16 mouse cellular contexts compared by ENCODE assay signal in the genomic region with DNA sequence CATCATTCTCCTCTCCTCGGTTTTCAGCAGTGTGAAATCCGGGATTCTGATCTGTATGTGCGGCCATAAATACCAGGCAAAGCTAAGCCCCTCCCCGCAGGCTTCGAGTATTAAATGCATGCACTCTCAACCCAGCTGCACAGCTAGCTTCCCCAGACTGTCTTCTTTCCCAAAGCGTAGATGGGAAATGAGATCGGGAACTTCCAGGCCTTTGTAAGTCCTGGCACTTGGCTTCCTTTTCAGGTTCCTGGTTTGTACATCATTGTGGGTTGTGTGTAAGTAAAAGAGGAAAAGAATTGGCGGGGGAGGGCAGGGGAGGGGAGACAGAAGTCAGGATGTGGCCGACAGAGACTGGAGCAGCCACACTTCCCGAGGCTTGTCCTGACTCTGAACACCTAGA.
DNase-seq lines count a peak whose midpoint lies in the region; ATAC-seq and TF ChIP-seq lines count a peak whose summit lies in the region.
"Had no signal": no experiment of that assay in that cellular context is flagged by ENCODE, and none has a peak within 500 bp of the region (broad histone marks: within the 10 kb centered on the region; RNA-seq: fewer than 3 reads in every experiment).

No protein-coding gene starts in this region.

- H3K27ac ChIP-seq in heart, postnatal 0 days (ENCODE audit: low read depth) = peak overlapping the region; percentile 28; the same call in 1 of the 2 replicates
- no peak overlapping the region for H3K27ac ChIP-seq in heart, embryonic 12.5 days (ENCODE audit: poor library complexity, severe bottlenecking)
- H3K27ac ChIP-seq in stomach, embryonic 15.5 days = peak overlapping the region; percentile 40; the same call in 1 of the 2 replicates
- H3K27ac ChIP-seq in stomach, postnatal 0 days (replicated peaks) = no peak overlapping the region
- H3K27ac ChIP-seq: forebrain, embryonic 10.5 days; liver, embryonic 14.5 days; midbrain, embryonic 13.5 days had no signal

- no peaks in the 10 kb centered on the region for H3K27me3 ChIP-seq in heart, postnatal 0 days (ENCODE audit: control insufficient read depth, insufficient read depth, low read length)
- no peaks in the 10 kb centered on the region for H3K27me3 ChIP-seq in heart, embryonic 12.5 days (replicated peaks)
- no peaks in the 10 kb centered on the region for H3K27me3 ChIP-seq in stomach, embryonic 15.5 days (replicated peaks)
- H3K27me3 ChIP-seq in stomach, postnatal 0 days (ENCODE audit: control insufficient read depth, insufficient read depth, low read length) = no peaks in the 10 kb centered on the region
- H3K27me3 ChIP-seq: midbrain, embryonic 13.5 days had no signal

- peak; percentile 13 for DNase-seq in adrenal gland, adult 2 months
- DNase-seq in adrenal gland, postnatal 4 days (ENCODE audit: low spot score in 2 of 2) = no peak
- DNase-seq in heart, postnatal 0 days (ENCODE audit: low spot score) = no peak
- DNase-seq in stomach, postnatal 0 days (ENCODE audit: low spot score) = no peak
- no peak for DNase-seq in cerebellum, postnatal 25 days
- DNase-seq: adrenal gland, postnatal 25 days; cerebellum, adult 11 months; gastrocnemius, postnatal 36 days; retina, postnatal 1 day; spleen, adult 18-20 months had no signal

- TF ChIP-seq EP300 in heart, postnatal 0 days (IDR thresholded peaks at IDR 0.05; ENCODE audit: low read depth) = peak; percentile 59; the same call in 1 of the 2 replicates
- TF ChIP-seq EP300 in stomach, postnatal 0 days (optimal IDR thresholded peaks at IDR 0.05) = no peak

- no peak for TF ChIP-seq CTCF in heart, postnatal 0 days (IDR thresholded peaks at IDR 0.05; ENCODE audit: low read depth)
- TF ChIP-seq CTCF in stomach, postnatal 0 days (IDR thresholded peaks at IDR 0.05; ENCODE audit: low read depth) = no peak

- ATAC-seq in heart, postnatal 0 days (ENCODE audit: insufficient read depth, low read depth) = peak; percentile 25; the same call in 1 of the 2 replicates
- ATAC-seq in heart, embryonic 12.5 days (ENCODE audit: insufficient number of reproducible peaks, low FRiP score) = no peak
- no peak for ATAC-seq in stomach, embryonic 15.5 days (ENCODE audit: insufficient read depth, low FRiP score, low read depth)
- ATAC-seq in stomach, postnatal 0 days (ENCODE audit: low FRiP score, low TSS enrichment) = no peak
- no peak for ATAC-seq in inflammation-experienced regulatory T-cells, adult 6 months
- ATAC-seq: midbrain, embryonic 13.5 days had no signal

- no peak overlapping the region for H3K9ac ChIP-seq in heart, postnatal 0 days (replicated peaks; ENCODE audit: low read depth, low read length)
- no peak overlapping the region for H3K9ac ChIP-seq in heart, embryonic 12.5 days
- no peak overlapping the region for H3K9ac ChIP-seq in stomach, embryonic 15.5 days
- H3K9ac ChIP-seq in stomach, postnatal 0 days (ENCODE audit: low read length) = no peak overlapping the region
- H3K9ac ChIP-seq: liver, embryonic 14.5 days; midbrain, embryonic 13.5 days had no signal

- H3K4me2 ChIP-seq in heart, postnatal 0 days (ENCODE audit: low read depth, low read length) = no peak overlapping the region
- no peak overlapping the region for H3K4me2 ChIP-seq in heart, embryonic 12.5 days
- H3K4me2 ChIP-seq in stomach, embryonic 15.5 days = no peak overlapping the region
- no peak overlapping the region for H3K4me2 ChIP-seq in stomach, postnatal 0 days (replicated peaks; ENCODE audit: low read depth)
- H3K4me2 ChIP-seq: midbrain, embryonic 13.5 days had no signal

- H3K36me3 ChIP-seq in heart, postnatal 0 days (replicated peaks; ENCODE audit: control insufficient read depth, insufficient read depth, low read length) = no peaks in the 10 kb centered on the region
- H3K36me3 ChIP-seq in heart, embryonic 12.5 days = no peaks in the 10 kb centered on the region
- H3K36me3 ChIP-seq in stomach, embryonic 15.5 days = no peaks in the 10 kb centered on the region
- no peaks in the 10 kb centered on the region for H3K36me3 ChIP-seq in stomach, postnatal 0 days (ENCODE audit: control insufficient read depth, insufficient read depth, low read length)
- H3K36me3 ChIP-seq: forebrain, embryonic 10.5 days; midbrain, embryonic 13.5 days had no signal

- no peaks in the 10 kb centered on the region for H3K4me1 ChIP-seq in heart, postnatal 0 days (ENCODE audit: control insufficient read depth, insufficient read depth)
- peaks cover 28% of the 10 kb centered on the region for H3K4me1 ChIP-seq in heart, embryonic 12.5 days (replicated peaks)
- peaks cover 22% of the 10 kb centered on the region for H3K4me1 ChIP-seq in stomach, embryonic 15.5 days
- H3K4me1 ChIP-seq in stomach, postnatal 0 days (replicated peaks; ENCODE audit: control insufficient read depth, insufficient read depth) = peaks cover 3% of the 10 kb centered on the region; the same call in 1 of the 2 replicates

- 56% methylated on average over 10 of the region's 10 CpGs for WGBS in heart, postnatal 0 days
- WGBS in heart, embryonic 12.5 days = 62% methylated on average over 10 of the region's 10 CpGs
- WGBS in stomach, embryonic 15.5 days = 51% methylated on average over 10 of the region's 10 CpGs
- 49% methylated on average over 10 of the region's 10 CpGs for whole genome bisulfite sequencing in stomach, postnatal 0 days

- no peaks in the 10 kb centered on the region for H3K9me3 ChIP-seq in heart, postnatal 0 days (replicated peaks; ENCODE audit: control insufficient read depth, low read length)
- H3K9me3 ChIP-seq in heart, embryonic 12.5 days (replicated peaks) = no peaks in the 10 kb centered on the region
- no peaks in the 10 kb centered on the region for H3K9me3 ChIP-seq in stomach, embryonic 15.5 days
- no peaks in the 10 kb centered on the region for H3K9me3 ChIP-seq in stomach, postnatal 0 days (ENCODE audit: control insufficient read depth, low read length)
- H3K9me3 ChIP-seq: forebrain, embryonic 10.5 days had no signal

- no peak overlapping the region for H3K4me3 ChIP-seq in heart, postnatal 0 days (ENCODE audit: low read depth, low read length)
- H3K4me3 ChIP-seq in heart, embryonic 12.5 days = no peak overlapping the region
- no peak overlapping the region for H3K4me3 ChIP-seq in stomach, embryonic 15.5 days (replicated peaks)
- H3K4me3 ChIP-seq in stomach, postnatal 0 days (ENCODE audit: low read depth, low read length) = no peak overlapping the region
- H3K4me3 ChIP-seq: forebrain, embryonic 10.5 days; midbrain, embryonic 13.5 days had no signal

Comparison
In these comparisons a context has a peak if more than half of its experiments do, and no peak if none do; other contexts are left out.
1. H3K27ac ChIP-seq: peak in heart, postnatal 0 days (single experiment) and stomach, embryonic 15.5 days (single experiment); none in heart, embryonic 12.5 days (single experiment) and stomach, postnatal 0 days (single experiment).